Comparison of ENCODE assay signal across 8 mouse cellular contexts in the genomic region with DNA sequence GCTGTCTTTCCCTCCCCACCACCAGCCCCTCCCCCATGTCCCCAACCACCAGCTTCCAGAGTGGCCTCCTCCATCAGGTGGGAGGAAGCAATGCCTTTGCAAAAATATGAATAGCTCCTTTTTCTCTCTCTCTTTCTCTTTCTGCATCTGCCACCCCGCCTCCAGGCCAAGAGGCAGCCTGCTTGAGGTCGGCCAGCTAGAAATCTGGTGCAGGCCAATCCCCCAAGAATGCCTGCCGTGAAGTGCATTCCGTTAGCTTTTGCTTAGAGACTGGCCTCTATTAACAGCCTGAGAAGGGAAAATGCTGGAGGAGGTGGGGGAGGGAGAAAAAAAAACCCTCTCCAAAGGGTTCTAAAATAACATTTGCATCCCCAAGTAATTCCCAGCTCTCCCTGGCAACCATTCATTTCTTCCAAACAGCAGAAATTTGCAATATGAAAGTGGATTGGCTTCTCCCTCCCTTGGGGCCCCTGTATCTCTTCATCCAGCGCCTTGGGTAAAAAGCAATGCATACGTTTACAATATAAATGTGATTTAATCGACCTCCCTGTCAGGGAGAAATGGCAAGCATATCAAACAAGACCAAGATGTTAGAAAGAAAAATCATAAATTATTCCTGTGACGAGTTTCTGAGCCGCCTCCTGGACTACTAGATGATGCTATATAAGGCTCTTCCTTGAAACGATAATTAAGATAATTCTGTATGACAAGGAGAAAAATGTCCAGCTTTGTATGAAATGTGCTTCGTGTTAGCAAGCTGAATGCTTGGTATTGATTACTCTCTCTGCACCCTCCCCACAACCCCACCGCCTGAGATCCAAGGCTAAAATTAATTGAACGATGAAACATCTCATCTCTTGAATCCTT.
DNase-seq lines count a peak whose midpoint lies in the region; ATAC-seq and TF ChIP-seq lines count a peak whose summit lies in the region.

No protein-coding gene starts in this region.

- peak overlapping the region; percentile 11; the same call in 1 of the 2 replicates for H3K4me2 ChIP-seq in hindbrain, embryonic 15.5 days
- H3K4me2 ChIP-seq in neural tube, embryonic 12.5 days (replicated peaks): peak overlapping the region; percentile 23
- no peak overlapping the region for H3K4me2 ChIP-seq in lung, postnatal 0 days (replicated peaks; ENCODE audit: low read depth, low read length)

- no peaks in the 10 kb centered on the region for H3K27me3 ChIP-seq in hindbrain, embryonic 15.5 days
- no peaks in the 10 kb centered on the region for H3K27me3 ChIP-seq in neural tube, embryonic 12.5 days (replicated peaks)
- no peaks in the 10 kb centered on the region for H3K27me3 ChIP-seq in lung, postnatal 0 days (replicated peaks; ENCODE audit: insufficient read depth, low read length)

- no peak overlapping the region for H3K4me3 ChIP-seq in hindbrain, embryonic 15.5 days
- H3K4me3 ChIP-seq in neural tube, embryonic 12.5 days: no peak overlapping the region
- H3K4me3 ChIP-seq in lung, postnatal 0 days (ENCODE audit: low read depth, low read length): no peak overlapping the region

- peak; percentile 36 to 54 for DNase-seq in frontal cortex, adult 2 months (ENCODE audit: extremely low spot score in 1 of 2, low spot score in 1 of 2)
- DNase-seq in frontal cortex, postnatal 10 days (ENCODE audit: low spot score in 2 of 2): no peak
- peak; percentile 83 for DNase-seq in embryo, embryonic 10 days (ENCODE audit: low spot score)
- no peak for DNase-seq in lung, postnatal 0 days (ENCODE audit: low spot score)
- no peak for DNase-seq in lung, adult 18-20 months
- DNase-seq in B cell, adult 2 months: no peak

- peaks cover 48% of the 10 kb centered on the region for H3K4me1 ChIP-seq in hindbrain, embryonic 15.5 days (replicated peaks)
- peaks cover 56% of the 10 kb centered on the region for H3K4me1 ChIP-seq in neural tube, embryonic 12.5 days
- H3K4me1 ChIP-seq in lung, postnatal 0 days (ENCODE audit: insufficient read depth, low read depth, low read length): no peaks in the 10 kb centered on the region

- TF ChIP-seq EP300 in lung, postnatal 0 days (IDR thresholded peaks at IDR 0.05): no peak

- TF ChIP-seq CTCF in lung, postnatal 0 days (IDR thresholded peaks at IDR 0.05): no peak

- peak; percentile 21; the same call in 1 of the 2 replicates for ATAC-seq in hindbrain, embryonic 15.5 days (ENCODE audit: low FRiP score, low read depth)
- ATAC-seq in neural tube, embryonic 12.5 days (ENCODE audit: low FRiP score, low read depth): peak; percentile 26; the same call in 1 of the 2 replicates
- ATAC-seq in lung, postnatal 0 days: no peak

- peak overlapping the region; percentile 5; the same call in 1 of the 2 replicates for H3K9ac ChIP-seq in hindbrain, embryonic 15.5 days
- no peak overlapping the region for H3K9ac ChIP-seq in neural tube, embryonic 12.5 days
- no peak overlapping the region for H3K9ac ChIP-seq in lung, postnatal 0 days (replicated peaks; ENCODE audit: low read depth)

- 8% methylated on average over 13 of the region's 13 CpGs for WGBS in hindbrain, embryonic 15.5 days
- WGBS in neural tube, embryonic 12.5 days: 17% methylated on average over 13 of the region's 13 CpGs
- 36% methylated on average over 13 of the region's 13 CpGs for WGBS in lung, postnatal 0 days

- no peaks in the 10 kb centered on the region for H3K9me3 ChIP-seq in hindbrain, embryonic 15.5 days
- no peaks in the 10 kb centered on the region for H3K9me3 ChIP-seq in neural tube, embryonic 12.5 days
- no peaks in the 10 kb centered on the region for H3K9me3 ChIP-seq in lung, postnatal 0 days (ENCODE audit: low read length)

- H3K36me3 ChIP-seq in hindbrain, embryonic 15.5 days: no peaks in the 10 kb centered on the region
- no peaks in the 10 kb centered on the region for H3K36me3 ChIP-seq in neural tube, embryonic 12.5 days
- no peaks in the 10 kb centered on the region for H3K36me3 ChIP-seq in lung, postnatal 0 days (ENCODE audit: insufficient read depth, low read length)

- peak overlapping the region; percentile 86 for H3K27ac ChIP-seq in hindbrain, embryonic 15.5 days (replicated peaks)
- H3K27ac ChIP-seq in neural tube, embryonic 12.5 days: peak overlapping the region; percentile 78
- H3K27ac ChIP-seq in lung, postnatal 0 days (ENCODE audit: low read length): no peak overlapping the region

Comparison
In these comparisons a context has a peak if more than half of its experiments do, and no peak if none do; other contexts are left out.
1. DNase-seq: peak in frontal cortex, adult 2 months (2 of 2) and embryo, embryonic 10 days (single experiment); none in frontal cortex, postnatal 10 days (0 of 2), lung, postnatal 0 days (single experiment), lung, adult 18-20 months (0 of 2) and B cell, adult 2 months (0 of 2).